Mouse (Mus musculus): ENCODE measurements around the gene Bbs7.

GRCm38 (mm10) chr3:36618181-36618580, 4.9 kb upstream of the Bbs7 start:
- TF ChIP-seq CTCF (IDR thresholded peaks at IDR 0.05; ENCODE audit: low read depth, low read length), result no peak
- no peak for TF ChIP-seq POLR2A (IDR thresholded peaks at IDR 0.05; ENCODE audit: extremely low read depth, insufficient read depth, low read length)
